Mouse (Mus musculus): Measurements from ENCODE around the gene Trim61. TPM values are rescaled to one million over a fixed set of nuclear protein-coding genes. Genes with fewer than 3 reads are reported as not detected.

The Trim61 gene
- polyA plus RNA-seq (2015; fragmentation: Nextera tagmentation; extraction: Ambion mirVana): not detected in 2 replicates

DNA sequence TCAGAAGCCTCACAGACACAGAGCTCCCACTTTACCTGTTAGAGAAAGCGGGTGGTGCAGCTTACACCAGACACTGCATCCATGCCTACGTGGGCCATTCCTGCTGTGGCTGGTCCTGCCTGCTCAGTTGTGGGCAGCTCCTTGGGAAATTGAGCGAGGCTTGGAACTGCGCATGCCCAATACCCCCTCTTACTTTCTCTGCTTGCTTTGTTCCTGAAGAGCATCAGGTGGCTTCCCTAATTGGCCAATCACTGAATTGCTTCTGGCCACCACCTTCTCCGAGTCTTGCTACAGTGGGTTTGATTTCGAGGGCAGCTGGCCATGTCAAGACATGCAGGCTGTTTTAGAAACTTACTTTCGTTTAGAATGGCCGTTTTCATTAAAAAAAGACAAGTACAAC, at the start of gene Trim61, which contains the start of gene Trim60:
TSS of gene Trim61 (minus strand) at position 101 of the 400 bp plus-strand sequence.
TSS of gene Trim60 (minus strand) at position 162 of the 400 bp plus-strand sequence.
- no peak for ATAC-seq (ENCODE audit: low read depth)
- no peak within 1 kb of the TSS for H3K27ac ChIP-seq
- no peaks in the 10 kb centered on the region for H3K27me3 ChIP-seq
- H3K4me3 ChIP-seq (replicated peaks): no peak within 1 kb of the TSS
- no peaks in the 10 kb centered on the region for H3K9me3 ChIP-seq (replicated peaks)
- WGBS (ENCODE audit: insufficient replicate concordance): 70% methylated on average over 8 of the region's 8 CpGs
- no peaks in the 10 kb centered on the region for H3K4me1 ChIP-seq (replicated peaks)
- no peak within 1 kb of the TSS for H3K4me2 ChIP-seq
- no peaks in the 10 kb centered on the region for H3K36me3 ChIP-seq
- no peak for DNase-seq
- no peak within 1 kb of the TSS for H3K9ac ChIP-seq

DNA sequence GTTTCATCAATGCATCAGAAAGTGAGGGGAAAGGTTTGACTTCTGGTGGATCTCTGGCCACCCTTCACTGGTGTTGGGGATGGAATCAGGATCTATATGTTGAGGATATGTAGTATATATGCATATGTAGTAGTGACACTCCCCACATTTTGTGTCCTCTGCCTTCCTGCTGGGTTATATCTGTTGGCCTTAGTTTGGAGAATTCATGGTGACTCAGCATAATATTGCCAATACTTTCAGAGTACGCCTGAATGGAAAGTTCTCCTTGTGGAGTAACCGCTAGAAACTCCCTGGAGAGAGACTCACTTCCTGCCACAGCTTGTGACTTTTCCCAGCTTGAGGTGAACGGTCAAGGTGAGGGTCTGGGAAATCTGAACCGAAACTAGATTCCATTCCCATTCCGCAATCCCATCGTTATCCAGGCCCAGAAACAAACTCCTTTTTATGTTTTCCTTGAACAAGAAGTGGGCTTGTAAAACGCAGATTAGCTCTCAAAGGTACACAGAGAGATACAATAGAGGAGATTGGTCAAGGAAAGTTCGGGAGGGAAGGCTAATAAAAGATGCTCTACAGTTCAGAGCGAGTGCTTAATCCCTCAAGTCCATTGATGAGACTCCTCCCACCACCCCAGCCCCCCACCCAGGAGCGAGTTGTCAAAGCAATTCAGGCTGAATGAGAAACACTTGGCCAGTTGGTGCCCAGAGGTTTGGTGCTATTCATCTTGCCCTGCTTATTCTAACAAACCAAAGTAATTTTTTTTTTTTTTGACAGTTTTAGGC, 49.6 kb upstream of the Trim61 start:
- no peak overlapping the region for H3K27ac ChIP-seq
- H3K9ac ChIP-seq: no peak overlapping the region
- H3K9me3 ChIP-seq (replicated peaks): no peaks in the 10 kb centered on the region
- 43% methylated on average over 10 of the region's 10 CpGs for WGBS (ENCODE audit: insufficient replicate concordance)
- DNase-seq: no peak
- H3K36me3 ChIP-seq: no peaks in the 10 kb centered on the region
- H3K4me1 ChIP-seq (replicated peaks): no peaks in the 10 kb centered on the region
- H3K4me3 ChIP-seq (replicated peaks): no peak overlapping the region
- no peaks in the 10 kb centered on the region for H3K27me3 ChIP-seq
- no peak overlapping the region for H3K4me2 ChIP-seq
- ATAC-seq (ENCODE audit: low read depth): no peak

DNA sequence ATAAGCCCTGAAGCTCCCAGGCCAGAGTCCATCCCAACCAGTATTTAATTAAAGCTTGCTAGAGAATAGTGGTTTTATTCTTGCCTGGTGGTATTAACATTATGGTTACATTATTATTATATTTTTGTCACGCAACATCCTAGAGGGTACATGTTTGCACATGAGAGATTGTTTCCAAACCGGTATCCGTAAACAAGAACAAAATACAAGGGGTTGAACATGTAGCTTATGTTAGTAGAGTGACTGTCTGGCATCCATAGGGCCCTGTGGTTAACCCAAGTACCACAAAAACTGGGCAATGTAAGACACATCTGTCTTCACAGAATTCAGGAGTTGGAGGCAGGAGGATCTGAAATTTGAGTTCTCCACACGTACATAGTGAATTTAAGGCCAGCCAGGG, 48.7 kb upstream of the Trim61 start:
- Histone ChIP-seq H3K4me2 (no peak overlapping the region), H3K9me3 (replicated peaks) (no peaks in the 10 kb centered on the region), H3K27ac (no peak overlapping the region), H3K9ac (no peak overlapping the region), H3K36me3 (no peaks in the 10 kb centered on the region), H3K4me3 (replicated peaks) (no peak overlapping the region), H3K4me1 (replicated peaks) (no peaks in the 10 kb centered on the region), H3K27me3 (no peaks in the 10 kb centered on the region)
- DNase-seq (no peak), ATAC-seq (ENCODE audit: low read depth) (no peak)
- 77% methylated on average over 4 of the region's 4 CpGs for WGBS (ENCODE audit: insufficient replicate concordance)

DNA sequence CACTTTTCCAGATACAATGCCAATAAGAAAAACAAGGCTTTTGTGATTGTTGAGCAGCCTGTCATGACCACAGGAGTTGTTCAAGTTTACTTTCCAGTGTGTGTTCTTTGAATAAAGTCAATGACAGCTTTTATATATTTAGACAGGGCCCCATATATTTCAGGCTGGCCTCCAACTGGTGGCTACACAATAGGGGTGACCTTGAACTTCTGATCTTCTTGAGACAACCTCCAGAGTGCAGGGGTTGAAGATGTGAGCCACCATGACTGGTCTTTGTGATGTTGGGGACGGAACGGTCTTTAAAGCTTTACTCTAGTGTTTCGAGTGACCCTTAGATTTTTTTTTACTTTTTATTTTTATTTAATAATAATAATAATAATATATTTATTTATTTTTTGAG, 47.3 kb upstream of the Trim61 start:
- ATAC-seq (ENCODE audit: low read depth): no peak
- no peaks in the 10 kb centered on the region for H3K9me3 ChIP-seq (replicated peaks)
- H3K9ac ChIP-seq: no peak overlapping the region
- no peak for DNase-seq
- H3K27me3 ChIP-seq: no peaks in the 10 kb centered on the region
- H3K4me2 ChIP-seq: no peak overlapping the region
- WGBS (ENCODE audit: insufficient replicate concordance): 78% methylated on average over 3 of the region's 3 CpGs
- H3K36me3 ChIP-seq: no peaks in the 10 kb centered on the region
- H3K4me1 ChIP-seq (replicated peaks): no peaks in the 10 kb centered on the region
- no peak overlapping the region for H3K27ac ChIP-seq
- H3K4me3 ChIP-seq (replicated peaks): no peak overlapping the region

DNA sequence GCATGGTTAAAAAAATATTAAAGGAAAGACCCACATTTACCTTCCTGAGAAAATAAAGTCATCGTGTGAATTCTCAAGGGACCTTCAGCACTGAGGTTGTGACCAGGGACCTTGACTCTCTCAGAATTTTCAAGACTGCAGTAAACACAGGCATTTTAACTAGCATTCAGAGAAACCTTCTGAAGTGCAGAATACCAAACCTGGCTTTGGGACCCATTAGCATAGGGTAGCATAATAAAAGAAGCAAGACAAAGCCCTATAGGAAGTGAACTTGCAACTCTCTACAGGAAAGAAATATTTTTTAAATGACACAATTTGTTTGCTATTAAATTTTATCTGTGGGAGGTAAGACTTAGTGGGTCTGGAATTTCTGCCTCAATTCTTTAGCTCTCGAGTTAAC, 45.7 kb upstream of the Trim61 start:
- 43% methylated on average over 2 of the region's 2 CpGs for WGBS (ENCODE audit: insufficient replicate concordance)
- no peak for DNase-seq
- Histone ChIP-seq H3K4me3 (replicated peaks) (no peak overlapping the region), H3K4me1 (replicated peaks) (no peaks in the 10 kb centered on the region), H3K9me3 (replicated peaks) (no peaks in the 10 kb centered on the region), H3K27ac (no peak overlapping the region), H3K9ac (no peak overlapping the region), H3K36me3 (no peaks in the 10 kb centered on the region), H3K4me2 (no peak overlapping the region), H3K27me3 (no peaks in the 10 kb centered on the region)
- ATAC-seq (ENCODE audit: low read depth): no peak

DNA sequence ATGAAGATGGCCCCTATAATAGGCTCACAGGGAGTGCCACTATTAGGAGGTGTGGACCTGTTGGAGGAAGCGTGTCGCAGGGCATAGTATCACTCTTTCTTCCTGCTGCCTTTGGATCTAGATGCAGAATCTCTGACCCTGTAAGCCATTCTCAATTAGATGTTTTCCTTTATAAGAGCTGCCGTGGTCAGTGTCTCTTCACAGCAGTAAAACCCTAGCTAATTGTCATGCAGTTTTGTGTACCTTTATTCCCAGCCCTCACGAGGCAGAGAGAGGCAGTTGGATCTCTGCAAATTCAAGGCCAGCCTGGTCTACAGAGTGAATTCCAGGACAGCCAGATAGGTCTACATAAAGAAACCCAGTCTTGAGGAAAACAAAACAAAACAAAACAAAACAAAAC, 43.9 kb upstream of the Trim61 start:
- Histone ChIP-seq H3K27ac (no peak overlapping the region), H3K27me3 (no peaks in the 10 kb centered on the region), H3K4me3 (replicated peaks) (no peak overlapping the region), H3K4me1 (replicated peaks) (no peaks in the 10 kb centered on the region), H3K9ac (no peak overlapping the region), H3K4me2 (no peak overlapping the region), H3K9me3 (replicated peaks) (no peaks in the 10 kb centered on the region), H3K36me3 (no peaks in the 10 kb centered on the region)
- no peak for ATAC-seq (ENCODE audit: low read depth)
- 56% methylated on average over 4 of the region's 4 CpGs for WGBS (ENCODE audit: insufficient replicate concordance)
- DNase-seq: no peak

DNA sequence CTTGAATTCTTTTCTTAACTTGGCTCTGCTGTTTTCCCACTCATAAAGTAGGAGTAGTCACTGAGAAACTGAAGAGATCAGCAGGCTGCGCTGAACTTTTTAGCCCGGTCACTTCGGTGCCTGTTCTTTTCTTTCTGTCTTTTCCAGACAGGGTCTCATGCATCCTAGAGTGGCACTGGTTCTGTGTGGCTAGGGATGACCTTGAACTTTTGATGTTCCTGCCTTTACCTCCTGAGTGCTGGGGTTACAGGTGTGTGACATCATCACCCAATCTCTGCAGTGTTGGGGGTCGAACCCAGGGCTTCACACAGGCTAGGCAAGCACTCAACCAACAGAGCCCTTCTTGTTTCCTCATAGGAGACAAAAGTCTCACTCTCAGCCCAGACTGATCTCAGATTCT, 38.4 kb upstream of the Trim61 start:
- H3K27me3 ChIP-seq: no peaks in the 10 kb centered on the region
- WGBS (ENCODE audit: insufficient replicate concordance): 72% methylated on average over 4 of the region's 4 CpGs
- H3K9me3 ChIP-seq (replicated peaks): no peaks in the 10 kb centered on the region

DNA sequence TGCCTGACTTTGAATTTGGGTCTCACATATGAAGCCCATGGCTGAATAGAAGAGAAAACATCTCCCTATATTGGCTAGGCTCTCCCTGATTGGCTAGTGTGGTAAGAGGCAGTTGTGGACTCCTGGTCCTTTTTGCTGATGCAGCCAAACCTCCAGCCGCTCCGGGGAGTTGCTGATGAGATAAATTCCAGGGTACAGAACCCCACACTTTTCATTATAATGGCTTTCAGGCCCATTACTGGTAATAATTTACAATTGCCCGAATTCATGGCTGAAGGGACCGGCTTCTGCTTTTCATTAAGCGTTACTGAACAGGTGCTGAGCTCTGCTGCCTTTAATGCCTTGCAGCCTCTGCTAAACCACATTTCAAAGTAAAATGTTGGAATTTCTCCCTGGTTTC, 35.6 kb upstream of the Trim61 start:
- DNase-seq (no peak), ATAC-seq (ENCODE audit: low read depth) (no peak)
- Histone ChIP-seq H3K27me3 (no peaks in the 10 kb centered on the region), H3K36me3 (no peaks in the 10 kb centered on the region), H3K27ac (no peak overlapping the region), H3K9ac (no peak overlapping the region), H3K4me1 (replicated peaks) (no peaks in the 10 kb centered on the region), H3K4me2 (no peak overlapping the region), H3K4me3 (replicated peaks) (no peak overlapping the region), H3K9me3 (replicated peaks) (no peaks in the 10 kb centered on the region)
- 69% methylated on average over 5 of the region's 5 CpGs for WGBS (ENCODE audit: insufficient replicate concordance)

More for the DNA sequence above, 38.4 kb upstream of the Trim61 start:
- no peak for DNase-seq
- no peak overlapping the region for H3K4me3 ChIP-seq (replicated peaks)
- no peak overlapping the region for H3K4me2 ChIP-seq
- no peaks in the 10 kb centered on the region for H3K4me1 ChIP-seq (replicated peaks)
- H3K27ac ChIP-seq: no peak overlapping the region
- no peak for ATAC-seq (ENCODE audit: low read depth)
- H3K36me3 ChIP-seq: no peaks in the 10 kb centered on the region
- no peak overlapping the region for H3K9ac ChIP-seq

DNA sequence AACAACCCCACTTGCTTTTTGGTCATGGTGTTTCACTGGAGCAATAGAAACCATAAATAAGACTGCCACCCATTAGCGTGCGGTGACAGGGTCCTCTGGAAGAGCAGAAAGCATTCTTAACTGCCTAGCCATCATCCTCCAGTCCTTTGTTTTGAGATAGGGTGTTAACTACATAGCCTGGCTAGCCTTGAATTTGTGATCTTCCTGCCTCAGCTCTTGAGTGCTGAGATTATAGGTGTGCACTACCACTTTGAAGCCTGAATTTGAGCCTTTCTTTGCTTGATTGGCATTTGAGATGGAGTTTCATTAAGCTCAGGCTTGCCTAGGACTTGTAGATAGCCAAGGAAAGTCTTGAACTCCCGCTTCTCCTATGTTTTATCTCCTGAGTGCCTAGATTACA, 35.2 kb upstream of the Trim61 start:
- no peaks in the 10 kb centered on the region for H3K27me3 ChIP-seq
- 68% methylated on average over 3 of the region's 3 CpGs for WGBS (ENCODE audit: insufficient replicate concordance)
- no peaks in the 10 kb centered on the region for H3K36me3 ChIP-seq
- DNase-seq (no peak), ATAC-seq (ENCODE audit: low read depth) (no peak)
- no peak overlapping the region for H3K9ac ChIP-seq
- H3K4me2 ChIP-seq: no peak overlapping the region
- no peak overlapping the region for H3K4me3 ChIP-seq (replicated peaks)
- no peaks in the 10 kb centered on the region for H3K9me3 ChIP-seq (replicated peaks)
- no peaks in the 10 kb centered on the region for H3K4me1 ChIP-seq (replicated peaks)
- no peak overlapping the region for H3K27ac ChIP-seq

DNA sequence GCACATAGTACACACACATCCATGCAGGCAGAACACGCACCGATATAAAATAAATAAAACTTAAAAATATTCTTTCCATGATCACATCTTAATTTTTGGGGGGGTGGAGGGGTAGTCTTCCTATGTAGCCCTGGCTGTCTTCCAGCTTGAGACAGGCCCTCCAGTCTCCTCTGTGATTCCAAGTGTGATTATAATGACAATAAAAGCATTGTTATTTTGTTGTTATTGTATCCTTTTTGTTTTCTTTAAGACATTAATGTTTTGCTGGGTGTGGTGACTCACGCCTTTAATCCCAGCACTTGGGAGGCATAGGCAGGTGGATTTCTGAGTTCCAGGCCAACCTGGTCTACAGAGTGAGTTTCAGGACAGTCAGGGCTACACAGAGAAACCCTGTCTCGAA, 29.5 kb upstream of the Trim61 start:
- Histone ChIP-seq H3K9me3 (replicated peaks) (no peaks in the 10 kb centered on the region), H3K4me2 (no peak overlapping the region), H3K27ac (no peak overlapping the region), H3K4me3 (replicated peaks) (no peak overlapping the region), H3K4me1 (replicated peaks) (no peaks in the 10 kb centered on the region), H3K36me3 (no peaks in the 10 kb centered on the region), H3K27me3 (no peaks in the 10 kb centered on the region), H3K9ac (no peak overlapping the region)
- no peak for ATAC-seq (ENCODE audit: low read depth)
- no peak for DNase-seq
- 61% methylated on average over 4 of the region's 4 CpGs for WGBS (ENCODE audit: insufficient replicate concordance)

DNA sequence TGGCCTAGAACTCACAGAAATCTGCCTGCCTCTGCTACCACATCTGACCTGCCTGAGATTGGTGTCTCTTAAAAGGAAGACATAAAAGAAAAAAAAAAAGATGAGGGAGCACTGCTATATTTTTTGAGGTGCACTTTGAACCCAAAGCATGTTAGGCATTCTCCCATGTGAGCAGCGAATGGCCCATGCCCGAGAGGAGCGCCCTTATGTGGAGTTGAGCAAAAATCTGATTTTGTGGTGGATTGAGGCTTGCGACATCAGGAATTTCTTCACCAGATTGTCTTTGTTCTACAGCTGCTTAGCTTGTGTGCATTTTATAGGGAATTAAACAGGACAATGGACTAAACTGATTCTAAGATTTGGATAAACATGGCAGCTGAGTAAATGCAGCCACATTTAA, 28.9 kb upstream of the Trim61 start:
- DNase-seq (no peak), ATAC-seq (ENCODE audit: low read depth) (no peak)
- Histone ChIP-seq H3K27ac (no peak overlapping the region), H3K4me3 (replicated peaks) (no peak overlapping the region), H3K9me3 (replicated peaks) (no peaks in the 10 kb centered on the region), H3K4me2 (no peak overlapping the region), H3K4me1 (replicated peaks) (no peaks in the 10 kb centered on the region), H3K27me3 (no peaks in the 10 kb centered on the region), H3K9ac (no peak overlapping the region), H3K36me3 (no peaks in the 10 kb centered on the region)
- WGBS (ENCODE audit: insufficient replicate concordance): 61% methylated on average over 4 of the region's 4 CpGs

DNA sequence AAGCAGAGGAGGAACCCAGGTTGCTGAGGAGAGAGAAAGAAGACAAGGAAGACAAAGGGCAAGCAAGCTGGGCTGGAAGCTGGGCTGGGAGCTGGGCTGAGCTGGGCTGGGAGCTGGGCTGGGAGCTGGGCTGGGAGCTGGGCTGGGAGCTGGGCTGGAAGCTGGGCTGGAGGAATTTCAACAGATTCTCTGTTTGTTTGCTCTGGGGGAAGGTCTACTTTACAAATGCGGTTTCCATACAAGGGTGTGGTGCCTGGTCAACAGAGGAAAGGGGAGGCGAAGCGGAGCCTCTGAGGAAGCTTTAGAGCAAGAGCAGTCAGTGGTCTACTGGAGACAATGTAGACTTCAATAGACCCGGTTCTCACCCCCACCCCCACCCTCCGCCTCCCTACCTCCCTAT, 28.2 kb upstream of the Trim61 start:
- no peaks in the 10 kb centered on the region for H3K36me3 ChIP-seq

More for the DNA sequence above, 28.2 kb upstream of the Trim61 start:
- DNase-seq: no peak
- no peak overlapping the region for H3K4me2 ChIP-seq
- H3K4me1 ChIP-seq (replicated peaks): no peaks in the 10 kb centered on the region
- no peak overlapping the region for H3K9ac ChIP-seq
- WGBS (ENCODE audit: insufficient replicate concordance): 44% methylated on average over 5 of the region's 5 CpGs
- H3K9me3 ChIP-seq (replicated peaks): no peaks in the 10 kb centered on the region
- no peak overlapping the region for H3K4me3 ChIP-seq (replicated peaks)
- peak; percentile 61 for ATAC-seq (ENCODE audit: low read depth)
- no peaks in the 10 kb centered on the region for H3K27me3 ChIP-seq
- no peak overlapping the region; the same call in 1 of the 2 replicates for H3K27ac ChIP-seq

Measured in liver, embryonic 13.5 days (tissue).